Mouse (Mus musculus): ENCODE measurements at regions not wholly inside any gene's neighbourhood (a gene's known extent, or its start where the extent isn't known, plus 50 kb on each side); places are given as distances from the start of the nearest gene placed in this dataset.

DNA sequence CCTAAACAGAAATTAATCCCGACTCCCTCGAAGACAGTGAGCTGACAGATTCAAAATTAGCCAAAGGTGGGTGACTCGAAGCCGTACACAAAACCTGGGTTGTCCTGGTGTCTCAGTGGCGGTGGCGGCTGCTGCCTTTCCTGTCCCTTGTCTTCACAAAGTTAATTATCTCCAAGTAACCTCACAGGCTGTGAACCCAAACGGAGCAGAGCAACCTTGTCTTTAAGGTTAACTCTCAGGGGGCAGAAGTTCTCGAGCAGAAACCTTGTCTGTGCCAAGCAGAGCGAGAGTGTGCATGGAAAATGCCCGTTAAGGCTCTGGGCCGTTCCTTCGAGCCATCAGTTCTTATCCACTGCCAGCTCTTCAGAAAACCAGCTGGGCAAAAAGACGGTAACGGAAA lies 335.8 kb downstream of the Atp23 start:
- no peaks in the 10 kb centered on the region for H3K4me1 ChIP-seq
- H3K4me3 ChIP-seq: no peak overlapping the region
- no peak for DNase-seq (ENCODE audit: low spot score)
- no peak overlapping the region for H3K27ac ChIP-seq
- WGBS: 81% methylated on average over 14 of the region's 14 CpGs
- no peaks in the 10 kb centered on the region for H3K9me3 ChIP-seq
- H3K36me3 ChIP-seq: no peaks in the 10 kb centered on the region
- no peaks in the 10 kb centered on the region for H3K27me3 ChIP-seq (ENCODE audit: insufficient read depth, poor library complexity, severe bottlenecking)

DNA sequence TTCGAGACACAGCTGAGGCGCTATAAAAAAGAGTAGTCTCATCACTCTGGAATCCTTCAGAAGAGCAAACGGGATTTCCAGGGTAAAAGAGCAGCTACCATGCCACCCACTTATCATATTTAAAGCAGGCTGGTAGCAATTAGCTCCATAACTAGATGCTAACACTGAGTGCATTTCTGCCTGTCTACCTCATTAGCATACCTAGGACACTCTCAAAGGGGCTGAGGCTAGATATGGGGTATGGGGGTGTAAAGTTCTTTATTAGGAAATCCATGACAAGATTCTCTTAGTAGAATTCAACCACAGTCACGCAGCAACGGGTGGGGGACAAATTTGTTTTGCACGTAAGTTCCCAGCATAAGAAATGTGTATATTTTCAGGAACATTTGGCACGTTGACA lies 346.1 kb downstream of the Atp23 start:
- no peaks in the 10 kb centered on the region for H3K4me1 ChIP-seq
- no peak for DNase-seq (ENCODE audit: low spot score)
- no peak overlapping the region for H3K27ac ChIP-seq
- H3K36me3 ChIP-seq: no peaks in the 10 kb centered on the region
- no peaks in the 10 kb centered on the region for H3K9me3 ChIP-seq
- WGBS: 79% methylated on average over 7 of the region's 7 CpGs
- no peaks in the 10 kb centered on the region for H3K27me3 ChIP-seq (ENCODE audit: insufficient read depth, poor library complexity, severe bottlenecking)
- no peak overlapping the region for H3K4me3 ChIP-seq

DNA sequence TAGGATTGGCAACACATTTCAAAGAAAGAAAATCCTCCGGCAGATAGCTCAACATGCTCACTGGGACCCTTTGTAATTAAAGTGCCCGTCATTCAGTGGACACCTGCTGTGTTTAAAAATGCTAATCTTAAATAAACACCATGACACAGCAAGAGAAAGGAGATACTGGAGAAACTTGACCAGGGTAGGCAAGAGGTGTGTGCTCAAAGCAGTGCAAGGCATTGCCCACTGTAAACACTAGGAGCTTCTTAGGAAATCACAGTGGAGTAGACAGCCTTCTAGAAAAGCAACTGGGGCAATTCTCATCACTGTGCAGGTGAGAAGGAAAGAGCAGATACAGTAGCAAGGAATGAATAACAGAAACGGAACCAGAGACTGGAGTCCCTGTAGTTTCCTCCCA lies 369.2 kb downstream of the Atp23 start:
- H3K27ac ChIP-seq: no peak overlapping the region
- no peaks in the 10 kb centered on the region for H3K36me3 ChIP-seq
- 31% methylated on average over 3 of the region's 3 CpGs for WGBS
- H3K4me1 ChIP-seq: no peaks in the 10 kb centered on the region
- H3K4me3 ChIP-seq: no peak overlapping the region
- H3K27me3 ChIP-seq (ENCODE audit: insufficient read depth, poor library complexity, severe bottlenecking): no peaks in the 10 kb centered on the region
- no peak for DNase-seq (ENCODE audit: low spot score)
- no peaks in the 10 kb centered on the region for H3K9me3 ChIP-seq

DNA sequence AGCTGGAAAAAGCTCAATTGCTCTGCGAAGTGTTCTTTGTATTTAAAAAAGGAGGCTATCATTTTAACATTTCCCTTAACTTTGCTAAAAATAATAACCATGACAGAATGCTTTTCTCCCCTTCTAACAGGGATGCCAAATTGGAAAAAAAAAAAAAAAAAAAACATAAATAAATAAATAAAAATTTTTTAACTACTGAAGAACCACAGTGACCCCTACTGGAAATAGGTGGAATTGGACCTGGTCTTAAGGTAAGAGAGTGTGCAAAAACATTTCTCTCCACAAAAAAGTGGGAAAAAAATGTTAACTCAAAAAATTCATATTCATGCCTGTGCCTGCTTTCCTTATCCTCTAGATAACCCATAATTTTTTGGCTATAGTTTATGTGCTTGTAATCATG lies 369.8 kb downstream of the Atp23 start:
- no peak overlapping the region for H3K4me3 ChIP-seq
- no peaks in the 10 kb centered on the region for H3K27me3 ChIP-seq (ENCODE audit: insufficient read depth, poor library complexity, severe bottlenecking)
- H3K27ac ChIP-seq: no peak overlapping the region
- 75% methylated on average over 1 of the region's 1 CpGs for WGBS
- H3K36me3 ChIP-seq: no peaks in the 10 kb centered on the region
- DNase-seq (ENCODE audit: low spot score): no peak
- H3K4me1 ChIP-seq: no peaks in the 10 kb centered on the region
- no peaks in the 10 kb centered on the region for H3K9me3 ChIP-seq

DNA sequence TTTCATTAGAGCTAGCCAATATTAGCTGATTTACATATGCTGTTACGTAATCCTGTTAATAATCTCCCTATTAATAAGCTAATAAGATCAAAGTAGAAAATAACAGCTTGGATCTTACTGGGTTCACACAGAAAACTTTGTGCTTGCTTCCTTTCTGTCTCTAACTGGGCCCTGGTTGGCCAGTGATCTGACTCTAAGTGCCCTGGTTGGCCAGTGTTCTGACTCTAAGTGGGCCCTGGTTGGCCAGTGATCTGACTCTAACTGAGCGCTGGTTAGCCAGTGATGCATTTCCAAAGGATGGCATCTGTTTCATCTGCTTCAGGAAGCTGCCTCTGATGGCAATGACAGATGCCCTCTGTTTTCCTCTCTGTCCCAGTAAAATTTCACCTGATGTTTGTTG lies 372.4 kb downstream of the Atp23 start:
- 86% methylated on average over 2 of the region's 2 CpGs for WGBS
- no peak overlapping the region for H3K27ac ChIP-seq
- H3K4me1 ChIP-seq: no peaks in the 10 kb centered on the region
- no peaks in the 10 kb centered on the region for H3K36me3 ChIP-seq
- H3K27me3 ChIP-seq (ENCODE audit: insufficient read depth, poor library complexity, severe bottlenecking): no peaks in the 10 kb centered on the region
- no peaks in the 10 kb centered on the region for H3K9me3 ChIP-seq
- no peak for DNase-seq (ENCODE audit: low spot score)
- H3K4me3 ChIP-seq: no peak overlapping the region

DNA sequence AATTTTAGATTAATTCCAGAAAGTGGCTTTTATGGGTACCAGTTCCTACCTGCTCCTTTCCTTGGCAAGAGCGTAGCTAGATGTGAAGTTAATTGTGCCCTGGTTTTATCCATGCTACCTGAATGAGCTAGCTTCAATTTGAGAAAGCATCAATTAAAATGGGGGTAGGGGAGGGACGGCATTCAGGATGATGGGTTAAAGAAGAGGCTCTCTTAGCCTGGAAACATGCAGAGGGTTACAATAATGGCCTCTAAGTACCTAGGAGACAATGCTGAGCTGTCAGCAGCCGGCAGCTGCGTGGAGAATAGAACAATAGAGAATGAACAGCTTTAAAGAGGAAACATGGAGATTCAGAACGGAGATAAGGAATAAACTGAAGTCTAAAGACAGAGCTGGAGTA lies 375.0 kb downstream of the Atp23 start:
- no peaks in the 10 kb centered on the region for H3K27me3 ChIP-seq (ENCODE audit: insufficient read depth, poor library complexity, severe bottlenecking)
- H3K36me3 ChIP-seq: no peaks in the 10 kb centered on the region
- WGBS: 55% methylated on average over 5 of the region's 5 CpGs
- H3K4me1 ChIP-seq: no peaks in the 10 kb centered on the region
- no peak overlapping the region for H3K4me3 ChIP-seq
- no peak for DNase-seq (ENCODE audit: low spot score)
- H3K27ac ChIP-seq: no peak overlapping the region
- H3K9me3 ChIP-seq: no peaks in the 10 kb centered on the region

DNA sequence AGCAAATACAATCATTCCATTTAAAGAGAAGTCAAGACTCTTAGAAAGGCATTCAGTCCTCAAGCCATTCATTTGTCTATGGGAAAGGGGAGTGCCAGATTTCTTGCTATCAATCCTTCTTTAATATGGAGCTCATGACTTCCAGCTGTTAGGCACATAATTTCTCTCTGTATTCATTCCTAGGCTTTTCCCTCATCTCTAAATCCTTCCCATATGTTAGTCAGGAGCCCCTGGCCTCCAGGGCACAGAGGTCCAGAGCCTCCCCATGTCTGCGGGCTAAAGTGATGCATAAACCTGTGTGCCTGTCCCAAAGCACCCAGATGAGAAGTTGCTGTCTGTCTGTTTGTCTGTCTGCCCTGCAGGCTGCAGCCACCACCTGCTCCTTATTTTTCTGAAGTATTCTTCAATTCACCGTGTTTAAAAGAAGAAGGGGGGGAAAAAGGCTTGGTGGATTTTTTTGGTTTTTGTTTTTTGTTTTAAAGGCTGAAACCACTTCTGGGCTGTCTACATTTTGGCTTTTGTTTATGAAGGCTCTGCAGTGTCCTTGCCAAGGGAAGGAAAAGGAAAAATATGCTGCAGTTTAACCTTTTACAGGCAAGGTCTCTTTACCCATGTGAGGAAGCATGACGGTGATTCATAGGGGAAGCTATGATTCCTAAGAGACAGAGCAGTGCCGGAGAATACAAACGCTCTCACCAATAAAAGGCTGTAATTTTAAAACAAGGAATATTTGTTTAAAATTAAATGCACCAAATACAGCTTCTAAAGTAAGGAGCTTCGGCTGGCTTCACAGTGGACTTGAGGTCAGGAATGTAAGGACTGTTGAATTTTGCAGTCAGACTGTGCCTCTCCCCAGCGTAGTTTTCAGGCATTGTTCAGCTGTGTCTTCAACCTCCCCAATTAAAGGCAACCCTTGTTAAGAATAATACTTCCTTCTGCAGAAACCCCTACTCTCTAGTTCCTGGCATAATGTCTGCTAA lies 379.0 kb downstream of the Atp23 start:
- DNase-seq (ENCODE audit: low spot score): no peak
- Histone ChIP-seq H3K27me3 (ENCODE audit: insufficient read depth, poor library complexity, severe bottlenecking) (no peaks in the 10 kb centered on the region), H3K4me3 (no peak overlapping the region), H3K36me3 (no peaks in the 10 kb centered on the region), H3K27ac (no peak overlapping the region), H3K4me1 (no peaks in the 10 kb centered on the region), H3K9me3 (no peaks in the 10 kb centered on the region)
- WGBS: 77% methylated on average over 7 of the region's 7 CpGs

DNA sequence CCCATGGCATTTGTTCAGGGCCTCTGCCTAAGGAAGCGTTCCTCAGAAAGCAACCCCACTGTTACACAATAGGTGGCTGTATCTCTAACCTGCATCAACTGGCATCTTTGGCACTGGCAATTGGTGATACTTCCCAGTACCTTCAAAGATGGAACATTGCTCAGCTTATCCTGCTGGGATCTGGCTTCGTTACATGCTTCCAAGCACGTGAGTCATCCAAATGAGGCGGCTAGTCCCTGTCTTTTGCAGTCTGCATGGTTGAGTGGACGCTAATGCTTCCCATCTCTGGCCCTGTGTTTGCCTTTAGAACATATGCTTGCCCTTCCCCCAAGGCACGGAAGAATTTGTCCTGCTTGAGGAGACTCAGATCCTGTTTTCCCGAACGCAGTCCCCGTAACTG lies 380.2 kb downstream of the Atp23 start:
- Histone ChIP-seq H3K9me3 (no peaks in the 10 kb centered on the region), H3K36me3 (no peaks in the 10 kb centered on the region), H3K4me1 (no peaks in the 10 kb centered on the region), H3K4me3 (no peak overlapping the region), H3K27me3 (ENCODE audit: insufficient read depth, poor library complexity, severe bottlenecking) (no peaks in the 10 kb centered on the region), H3K27ac (no peak overlapping the region)
- WGBS: 87% methylated on average over 9 of the region's 9 CpGs
- no peak for DNase-seq (ENCODE audit: low spot score)

DNA sequence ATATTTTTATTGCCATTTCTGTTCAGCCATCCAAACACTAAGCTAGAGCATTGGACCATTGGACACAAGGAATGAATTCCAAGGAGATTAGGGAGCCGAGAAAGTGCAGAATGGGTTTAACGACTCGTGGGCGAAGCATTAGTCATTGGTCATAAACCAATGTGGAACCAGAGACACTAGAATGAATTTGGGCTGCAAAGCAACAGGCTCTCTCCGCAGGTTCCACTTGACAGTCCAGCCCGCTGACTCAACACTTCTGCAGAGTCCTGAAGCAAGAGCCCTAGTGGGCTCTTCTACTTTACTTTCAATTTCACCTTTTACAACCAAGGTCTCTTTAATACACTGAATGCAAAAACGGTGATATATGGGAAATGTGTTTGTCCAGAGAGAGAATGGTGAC lies 388.0 kb downstream of the Atp23 start:
- Histone ChIP-seq H3K36me3 (no peaks in the 10 kb centered on the region), H3K9me3 (no peaks in the 10 kb centered on the region), H3K27me3 (ENCODE audit: insufficient read depth, poor library complexity, severe bottlenecking) (no peaks in the 10 kb centered on the region), H3K4me1 (no peaks in the 10 kb centered on the region), H3K27ac (no peak overlapping the region), H3K4me3 (no peak overlapping the region)
- DNase-seq (ENCODE audit: low spot score): no peak
- WGBS: 82% methylated on average over 7 of the region's 7 CpGs

DNA sequence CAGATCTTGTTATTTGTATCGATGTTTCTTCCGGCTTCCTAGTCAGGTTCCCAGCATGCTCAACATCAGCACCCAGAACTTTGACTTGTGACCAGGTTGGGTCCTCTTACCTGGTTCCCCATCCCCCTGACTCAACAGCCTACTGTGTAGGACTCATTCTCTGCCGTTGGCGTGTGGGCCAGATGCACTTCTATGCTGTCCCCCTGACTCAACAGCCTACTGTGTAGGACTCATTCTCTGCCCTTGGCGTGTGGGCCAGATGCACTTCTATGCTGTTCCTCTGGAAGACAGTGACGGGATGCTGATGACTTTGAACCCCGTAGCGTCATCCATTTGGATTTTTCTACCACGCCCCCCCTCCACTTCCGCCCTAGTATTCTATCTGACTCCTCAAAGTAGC lies 389.6 kb downstream of the Atp23 start:
- H3K9me3 ChIP-seq: no peaks in the 10 kb centered on the region
- H3K36me3 ChIP-seq: no peaks in the 10 kb centered on the region
- H3K4me3 ChIP-seq: no peak overlapping the region
- H3K27ac ChIP-seq: no peak overlapping the region
- no peaks in the 10 kb centered on the region for H3K4me1 ChIP-seq
- 86% methylated on average over 10 of the region's 10 CpGs for whole genome bisulfite sequencing
- H3K27me3 ChIP-seq (ENCODE audit: insufficient read depth, poor library complexity, severe bottlenecking): no peaks in the 10 kb centered on the region
- no peak for DNase-seq (ENCODE audit: low spot score)

DNA sequence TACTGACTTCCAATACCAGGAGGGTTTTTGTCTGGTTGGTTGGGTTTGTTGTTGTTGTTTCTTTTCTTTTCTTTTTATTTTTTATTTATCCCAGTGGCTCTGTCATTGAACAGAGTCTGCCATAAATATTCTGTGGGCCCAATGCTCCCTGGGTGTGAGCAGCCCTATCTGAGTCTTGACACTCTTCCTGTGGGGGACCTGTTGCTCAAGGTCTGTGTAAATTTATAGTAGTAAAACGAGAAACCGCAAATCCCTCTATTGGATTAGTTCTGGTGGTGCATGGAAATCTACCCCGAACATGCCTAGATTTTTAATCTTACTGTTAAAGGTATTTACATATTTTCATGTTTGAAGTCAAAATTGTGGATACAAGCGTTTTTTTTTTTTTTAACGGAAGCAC lies 395.2 kb downstream of the Atp23 start:
- Histone ChIP-seq H3K36me3 (no peaks in the 10 kb centered on the region), H3K4me1 (no peaks in the 10 kb centered on the region), H3K27ac (no peak overlapping the region), H3K27me3 (ENCODE audit: insufficient read depth, poor library complexity, severe bottlenecking) (no peaks in the 10 kb centered on the region), H3K9me3 (no peaks in the 10 kb centered on the region), H3K4me3 (no peak overlapping the region)
- DNase-seq (ENCODE audit: low spot score): no peak
- WGBS: 83% methylated on average over 5 of the region's 5 CpGs

DNA sequence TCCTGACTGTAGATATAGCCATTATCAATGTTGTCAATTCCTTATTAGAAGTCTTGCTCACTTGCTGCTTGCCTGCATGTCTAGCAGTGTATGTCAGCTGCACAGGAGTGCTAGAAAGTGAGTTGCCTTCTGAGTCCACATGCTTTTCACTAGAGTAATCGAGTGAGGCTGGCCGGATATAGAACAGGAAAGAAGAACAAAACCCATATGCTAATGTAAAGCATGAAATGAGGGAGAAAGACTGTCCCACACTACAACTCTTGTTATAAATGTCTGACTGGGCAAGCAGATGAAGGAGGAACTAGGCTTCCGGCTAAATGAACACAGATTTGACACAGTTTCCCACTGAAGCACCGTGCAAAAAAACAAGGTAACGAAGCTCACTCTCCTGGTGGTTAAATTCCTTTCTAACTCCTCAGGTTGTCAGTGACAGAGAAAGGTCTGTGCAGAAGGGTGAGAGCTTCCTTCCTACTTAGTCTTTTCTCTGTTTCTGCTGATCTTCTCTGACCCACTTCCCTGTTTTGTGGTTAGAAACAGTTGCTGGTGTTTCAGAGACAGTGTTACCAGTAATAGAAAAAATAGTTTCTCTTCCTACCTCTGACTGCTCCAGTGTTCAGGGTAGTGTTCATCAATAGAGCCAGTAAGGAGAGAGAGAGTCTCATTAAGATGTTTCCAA lies 399.0 kb downstream of the Atp23 start:
- H3K4me3 ChIP-seq: no peak overlapping the region
- WGBS: 73% methylated on average over 5 of the region's 5 CpGs
- no peak for DNase-seq (ENCODE audit: low spot score)
- H3K27ac ChIP-seq: no peak overlapping the region
- 0 out of 2 replicates have a peak, but pooled peaks cover 3% of the 10 kb centered on the region for H3K4me1 ChIP-seq
- no peaks in the 10 kb centered on the region for H3K27me3 ChIP-seq (ENCODE audit: insufficient read depth, poor library complexity, severe bottlenecking)
- no peaks in the 10 kb centered on the region for H3K36me3 ChIP-seq
- H3K9me3 ChIP-seq: no peaks in the 10 kb centered on the region

DNA sequence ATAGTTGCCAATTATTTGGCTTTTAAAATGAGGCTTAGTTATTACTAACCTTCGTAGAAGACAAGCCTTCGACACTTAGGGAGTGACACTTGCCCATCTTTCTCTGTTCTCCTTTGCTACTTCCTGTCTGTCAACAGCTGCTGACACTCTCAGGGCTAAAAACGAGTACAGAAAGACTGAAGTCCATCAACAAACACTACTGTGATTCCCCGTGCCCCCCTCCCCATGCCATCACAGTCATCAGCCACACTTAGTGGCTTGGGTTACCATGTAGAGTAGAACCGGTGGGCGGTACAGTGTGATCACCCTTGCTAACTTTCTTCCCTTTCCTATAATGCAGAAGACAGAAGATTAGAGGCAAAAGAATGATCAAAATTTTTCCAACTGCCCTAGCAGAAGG lies 402.4 kb downstream of the Atp23 start:
- WGBS: 61% methylated on average over 6 of the region's 6 CpGs
- Histone ChIP-seq H3K4me1 (0 out of 2 replicates have a peak, but pooled peaks cover 3% of the 10 kb centered on the region), H3K27me3 (ENCODE audit: insufficient read depth, poor library complexity, severe bottlenecking) (no peaks in the 10 kb centered on the region), H3K9me3 (no peaks in the 10 kb centered on the region), H3K27ac (no peak overlapping the region), H3K4me3 (no peak overlapping the region), H3K36me3 (no peaks in the 10 kb centered on the region)
- no peak for DNase-seq (ENCODE audit: low spot score)

All from heart, embryonic 10.5 days (tissue).